ENCODE assay signal across 9 mouse cellular contexts in genomic region chr15:85042361-85042954, GRCm38 (mm10). TPM values are rescaled to one million over a fixed set of nuclear protein-coding genes. Genes with fewer than 3 reads are reported as not detected.
DNase-seq lines count a peak whose midpoint lies in the region; ATAC-seq and TF ChIP-seq lines count a peak whose summit lies in the region.
"Had no signal": no experiment of that assay in that cellular context is flagged by ENCODE, and none has a peak within 500 bp of the region (broad histone marks: within the 10 kb centered on the region; RNA-seq: fewer than 3 reads in every experiment).

No protein-coding gene starts in this region.

- peak; percentile 84 to 87 for ATAC-seq in hematopoietic stem cell, adult 5-6 weeks (replicated peaks in 1 of 2; ENCODE audit: insufficient read depth in 1 of 2, low FRiP score in 2 of 2, low TSS enrichment in 1 of 2, low read depth in 1 of 2, poor library complexity in 2 of 2, severe bottlenecking in 2 of 2)
- peak; percentile 95 for ATAC-seq in lung, embryonic 14.5 days (ENCODE audit: insufficient read depth)

- 10% methylated on average over 4 of the region's 4 CpGs for WGBS in lung, embryonic 14.5 days

- no peaks in the 10 kb centered on the region for H3K9me3 ChIP-seq in lung, embryonic 14.5 days (ENCODE audit: low read depth, low read length)
- H3K9me3 ChIP-seq: megakaryocyte, embryonic 14.5 days had no signal

- peak overlapping the region; percentile 95 for H3K27ac ChIP-seq in layer of hippocampus, adult 2 months
- H3K27ac ChIP-seq in lung, embryonic 14.5 days (ENCODE audit: low read depth) = peak overlapping the region; percentile 85

- TF ChIP-seq CTCF in layer of hippocampus, adult 2 months (conservative IDR thresholded peaks at IDR 0.05) = peak; percentile 85
- peak; percentile 94 for TF ChIP-seq CTCF in lung, embryonic 14.5 days (IDR thresholded peaks at IDR 0.05; ENCODE audit: low read depth)

- peak overlapping the region; percentile 33 for H3K4me3 ChIP-seq in layer of hippocampus, adult 2 months
- no peak overlapping the region for H3K4me3 ChIP-seq in lung, embryonic 14.5 days (ENCODE audit: low read depth, low read length)
- H3K4me3 ChIP-seq: megakaryocyte, embryonic 14.5 days had no signal

- peaks cover 16% of the 10 kb centered on the region; the same call in 1 of the 2 replicates for H3K4me1 ChIP-seq in lung, embryonic 14.5 days (ENCODE audit: insufficient read depth)

- no peaks in the 10 kb centered on the region for H3K27me3 ChIP-seq in lung, embryonic 14.5 days (ENCODE audit: insufficient read depth, low read length)
- H3K27me3 ChIP-seq: megakaryocyte, embryonic 14.5 days had no signal

- H3K9ac ChIP-seq in lung, embryonic 14.5 days = 0 out of 2 replicates have a peak overlapping the region, but pooled peaks have one; percentile 25

- peaks cover 21% of the 10 kb centered on the region; the same call in 1 of the 2 replicates for H3K36me3 ChIP-seq in lung, embryonic 14.5 days (ENCODE audit: insufficient read depth)

- peak; percentile 90 for DNase-seq in ES-CJ7 (ENCODE audit: low read depth, low spot score)
- peak; percentile 36 for DNase-seq in c-Kit-positive CD71-positive TER-119-negative erythroid progenitor cells, embryonic 14.5 days (ENCODE audit: low read depth)
- DNase-seq in forelimb bud, embryonic 11.5 days (ENCODE audit: low read depth, low spot score) = peak; percentile 72
- DNase-seq in layer of hippocampus, adult 2 months (ENCODE audit: low spot score in 2 of 2) = peak; percentile 75 to 89
- DNase-seq in lung, embryonic 14.5 days = peak; percentile 96
- peak; percentile 71 for DNase-seq in ovary, adult 18-20 months (ENCODE audit: low spot score)
- DNase-seq in thymus, postnatal 0 days (ENCODE audit: low spot score) = peak; percentile 78

- H3K4me2 ChIP-seq in lung, embryonic 14.5 days = peak overlapping the region; percentile 27; the same call in 1 of the 2 replicates

RNA-seq across cellular contexts. Expression of gene Fam118a, which starts 13.7 kb away (rescaled TPM):
- 10.4 and 15.4 TPM in 2 replicates for total RNA-seq in hematopoietic stem cell, adult 5-6 weeks (2017)
- total RNA-seq in layer of hippocampus, adult 2 months (2021) = 10 to 100 TPM; 26.9 to 35.9 TPM
- polyA plus RNA-seq in lung, embryonic 14.5 days (2014; fragmentation: Nextera tagmentation; extraction: Ambion mirVana) = 37.0 and 37.5 TPM in 2 replicates
- polyA plus RNA-seq in thymus, postnatal 0 days (2015; fragmentation: Nextera tagmentation; extraction: Ambion mirVana) = 17.6 and 17.9 TPM in 2 replicates

RNA-seq across cellular contexts. Expression of gene Upk3a, which starts 25.5 kb away (rescaled TPM):
- total RNA-seq in hematopoietic stem cell, adult 5-6 weeks (2017) = not detected in 2 replicates
- not detected for total RNA-seq in layer of hippocampus, adult 2 months (2021)
- polyA plus RNA-seq in lung, embryonic 14.5 days (2014; fragmentation: Nextera tagmentation; extraction: Ambion mirVana) = 2.4 and 3.3 TPM in 2 replicates
- polyA plus RNA-seq in thymus, postnatal 0 days (2015; fragmentation: Nextera tagmentation; extraction: Ambion mirVana) = 2.2 and 3.6 TPM in 2 replicates

RNA-seq across cellular contexts. Expression of gene 5031439G07Rik, which starts 54.1 kb away (rescaled TPM):
- 11.9 and 12.4 TPM in 2 replicates for total RNA-seq in hematopoietic stem cell, adult 5-6 weeks (2017)
- total RNA-seq in layer of hippocampus, adult 2 months (2021) = 10 to 100 TPM; 85.0 to 95.0 TPM
- 11.6 and 13.5 TPM in 2 replicates for polyA plus RNA-seq in lung, embryonic 14.5 days (2014; fragmentation: Nextera tagmentation; extraction: Ambion mirVana)
- 4.1 and 6.2 TPM in 2 replicates for polyA plus RNA-seq in thymus, postnatal 0 days (2015; fragmentation: Nextera tagmentation; extraction: Ambion mirVana)

Comparison
In these comparisons a context has a peak if more than half of its experiments do, and no peak if none do; other contexts are left out.
1. DNase-seq: peak in every context shown above with its lines; median percentile 96 in lung, embryonic 14.5 days; 90 in ES-CJ7; 82 in layer of hippocampus, adult 2 months; 78 in thymus, postnatal 0 days; 72 in forelimb bud, embryonic 11.5 days; 71 in ovary, adult 18-20 months; 36 in c-Kit-positive CD71-positive TER-119-negative erythroid progenitor cells, embryonic 14.5 days.